Mouse (Mus musculus): Measurements from ENCODE around the gene Sugp1. TPM values are rescaled to one million over a fixed set of nuclear protein-coding genes. Genes with fewer than 3 reads are reported as not detected.
A peak's percentile ranks its signal among the peaks of the same experiment; 100 is the strongest.

Gene Sugp1
- polyA plus RNA-seq, 1 experiment from 2014 or later: 61.9 TPM

DNA sequence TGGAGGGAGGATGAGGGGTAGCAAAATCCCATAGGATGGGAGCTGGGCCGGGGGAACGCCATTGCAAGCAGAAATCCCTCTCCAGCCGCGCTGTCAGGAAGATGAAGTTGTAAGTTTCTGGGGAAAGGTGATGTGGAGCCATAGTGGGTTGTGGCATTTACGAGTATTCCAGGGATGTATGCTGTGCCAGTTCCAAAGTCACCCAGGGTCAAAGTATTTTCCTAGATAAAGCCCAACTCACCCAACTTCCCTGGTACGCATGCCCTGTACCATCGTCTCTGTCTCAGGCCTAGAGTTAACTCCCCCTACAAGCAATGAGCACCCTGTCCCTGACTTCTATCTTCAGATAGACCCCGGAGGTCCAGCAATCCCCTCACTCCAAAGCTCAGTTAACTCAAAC lies 30.5 kb downstream of the Sugp1 start:
- Histone ChIP-seq H3K4me1 (ENCODE audit: control insufficient read depth, insufficient read depth, low read length) (0 out of 2 replicates have a peak, but pooled peaks cover 2% of the 10 kb centered on the region), H3K9me3 (replicated peaks; ENCODE audit: control insufficient read depth, low read length, poor library complexity, severe bottlenecking) (no peaks in the 10 kb centered on the region), H3K9ac (ENCODE audit: low read depth, low read length) (no peak overlapping the region), H3K27me3 (ENCODE audit: control insufficient read depth, insufficient read depth, low read depth, low read length) (no peaks in the 10 kb centered on the region), H3K4me3 (ENCODE audit: low read depth, low read length) (no peak overlapping the region), H3K27ac (ENCODE audit: low read length) (no peak overlapping the region), H3K36me3 (ENCODE audit: control insufficient read depth, insufficient read depth, low read length) (peaks cover 33% of the 10 kb centered on the region), H3K4me2 (ENCODE audit: low read length) (no peak overlapping the region)
- no peak for ATAC-seq
- 62% methylated on average over 8 of the region's 8 CpGs for WGBS

DNA sequence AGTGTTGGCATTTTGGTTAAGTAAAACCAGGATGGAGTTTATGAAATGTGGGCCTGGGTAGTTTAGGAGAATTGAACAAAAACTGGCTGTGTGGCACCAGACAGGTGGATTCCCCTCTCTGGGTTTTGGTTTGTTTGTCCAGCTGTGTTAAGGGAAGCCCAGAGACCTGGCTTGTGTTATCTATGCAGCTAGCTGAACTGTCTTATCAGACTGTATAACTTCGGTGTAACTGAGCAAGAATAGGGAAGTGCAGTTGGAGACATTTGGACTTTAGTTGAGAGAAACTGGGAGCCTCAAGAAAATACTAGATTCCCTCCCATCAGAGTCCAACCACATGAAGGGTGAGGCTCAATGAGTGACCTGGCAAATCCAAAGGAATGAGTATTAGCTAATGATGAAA lies 31.1 kb downstream of the Sugp1 start:
- Histone ChIP-seq H3K9me3 (replicated peaks; ENCODE audit: control insufficient read depth, low read length, poor library complexity, severe bottlenecking) (no peaks in the 10 kb centered on the region), H3K27me3 (ENCODE audit: control insufficient read depth, insufficient read depth, low read depth, low read length) (no peaks in the 10 kb centered on the region), H3K4me2 (ENCODE audit: low read length) (no peak overlapping the region), H3K4me1 (ENCODE audit: control insufficient read depth, insufficient read depth, low read length) (0 out of 2 replicates have a peak, but pooled peaks cover 2% of the 10 kb centered on the region), H3K4me3 (ENCODE audit: low read depth, low read length) (no peak overlapping the region), H3K36me3 (ENCODE audit: control insufficient read depth, insufficient read depth, low read length) (peaks cover 28% of the 10 kb centered on the region), H3K9ac (ENCODE audit: low read depth, low read length) (no peak overlapping the region), H3K27ac (ENCODE audit: low read length) (no peak overlapping the region)
- 88% methylated on average over 1 of the region's 1 CpGs for WGBS
- no peak for ATAC-seq

DNA sequence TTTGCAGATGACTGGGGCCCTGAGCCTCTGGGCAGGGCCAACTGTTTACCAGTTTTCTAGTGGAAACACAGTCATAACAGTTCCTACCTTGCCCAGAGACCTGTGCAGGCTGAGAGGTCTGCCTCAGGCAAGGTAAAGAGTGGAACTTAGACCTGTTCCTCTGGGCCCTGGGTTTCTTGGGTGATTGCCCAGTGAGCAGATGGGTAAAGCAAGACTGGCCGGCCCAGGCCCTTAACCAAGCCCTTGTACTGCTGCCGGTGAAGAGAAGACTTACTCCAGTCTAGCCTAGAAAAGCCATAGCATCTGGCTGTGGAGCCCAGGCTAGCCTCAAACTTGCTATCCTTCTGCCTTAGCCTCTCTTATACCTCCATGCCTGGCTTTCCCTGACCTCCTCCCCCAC lies 39.4 kb downstream of the Sugp1 start:
- Histone ChIP-seq H3K27me3 (ENCODE audit: control insufficient read depth, insufficient read depth, low read depth, low read length) (peaks cover 30% of the 10 kb centered on the region), H3K4me2 (ENCODE audit: low read length) (no peak overlapping the region), H3K9ac (ENCODE audit: low read depth, low read length) (no peak overlapping the region), H3K4me1 (ENCODE audit: control insufficient read depth, insufficient read depth, low read length) (peaks cover 15% of the 10 kb centered on the region), H3K36me3 (ENCODE audit: control insufficient read depth, insufficient read depth, low read length) (no peaks in the 10 kb centered on the region), H3K4me3 (ENCODE audit: low read depth, low read length) (no peak overlapping the region), H3K27ac (ENCODE audit: low read length) (no peak overlapping the region), H3K9me3 (replicated peaks; ENCODE audit: control insufficient read depth, low read length, poor library complexity, severe bottlenecking) (no peaks in the 10 kb centered on the region)
- WGBS: 77% methylated on average over 2 of the region's 2 CpGs
- no peak for ATAC-seq

DNA sequence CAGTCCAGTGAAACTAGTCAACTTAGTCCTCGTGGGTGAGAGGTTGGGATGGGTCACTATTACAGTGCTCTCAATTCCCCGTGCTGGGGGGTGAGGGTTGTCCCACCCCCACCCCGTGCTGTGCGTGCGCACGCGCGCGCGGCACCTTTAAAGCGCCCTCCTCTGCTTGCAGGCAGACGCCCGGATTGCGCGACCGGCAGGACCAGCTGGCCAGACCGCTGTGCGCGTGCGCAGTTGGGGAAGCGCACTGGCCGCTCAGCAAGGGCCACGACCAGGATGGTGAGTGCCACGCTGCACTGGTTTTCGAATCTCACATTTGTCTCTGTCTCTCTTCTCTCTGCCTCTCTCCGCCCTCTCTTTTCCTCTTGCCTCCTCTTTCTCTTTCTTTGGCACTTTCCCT lies 40.7 kb downstream of the Sugp1 start, which contains the start of gene Hapln4:
Gene Hapln4, plus strand, starts transcription at position 173 of the 400 bp plus-strand sequence.
- Histone ChIP-seq H3K4me3 (ENCODE audit: low read depth, low read length) (peak within 1 kb of the TSS; percentile 44), H3K27me3 (ENCODE audit: control insufficient read depth, insufficient read depth, low read depth, low read length) (peaks cover 37% of the 10 kb centered on the region), H3K27ac (ENCODE audit: low read length) (no peak within 1 kb of the TSS), H3K9me3 (replicated peaks; ENCODE audit: control insufficient read depth, low read length, poor library complexity, severe bottlenecking) (no peaks in the 10 kb centered on the region), H3K4me2 (ENCODE audit: low read length) (peak within 1 kb of the TSS; percentile 88), H3K4me1 (ENCODE audit: control insufficient read depth, insufficient read depth, low read length) (peaks cover 25% of the 10 kb centered on the region), H3K9ac (ENCODE audit: low read depth, low read length) (peak within 1 kb of the TSS; percentile 51), H3K36me3 (ENCODE audit: control insufficient read depth, insufficient read depth, low read length) (no peaks in the 10 kb centered on the region)
- WGBS: under 1% methylated on average over 21 of the region's 26 CpGs
- no peak for ATAC-seq

DNA sequence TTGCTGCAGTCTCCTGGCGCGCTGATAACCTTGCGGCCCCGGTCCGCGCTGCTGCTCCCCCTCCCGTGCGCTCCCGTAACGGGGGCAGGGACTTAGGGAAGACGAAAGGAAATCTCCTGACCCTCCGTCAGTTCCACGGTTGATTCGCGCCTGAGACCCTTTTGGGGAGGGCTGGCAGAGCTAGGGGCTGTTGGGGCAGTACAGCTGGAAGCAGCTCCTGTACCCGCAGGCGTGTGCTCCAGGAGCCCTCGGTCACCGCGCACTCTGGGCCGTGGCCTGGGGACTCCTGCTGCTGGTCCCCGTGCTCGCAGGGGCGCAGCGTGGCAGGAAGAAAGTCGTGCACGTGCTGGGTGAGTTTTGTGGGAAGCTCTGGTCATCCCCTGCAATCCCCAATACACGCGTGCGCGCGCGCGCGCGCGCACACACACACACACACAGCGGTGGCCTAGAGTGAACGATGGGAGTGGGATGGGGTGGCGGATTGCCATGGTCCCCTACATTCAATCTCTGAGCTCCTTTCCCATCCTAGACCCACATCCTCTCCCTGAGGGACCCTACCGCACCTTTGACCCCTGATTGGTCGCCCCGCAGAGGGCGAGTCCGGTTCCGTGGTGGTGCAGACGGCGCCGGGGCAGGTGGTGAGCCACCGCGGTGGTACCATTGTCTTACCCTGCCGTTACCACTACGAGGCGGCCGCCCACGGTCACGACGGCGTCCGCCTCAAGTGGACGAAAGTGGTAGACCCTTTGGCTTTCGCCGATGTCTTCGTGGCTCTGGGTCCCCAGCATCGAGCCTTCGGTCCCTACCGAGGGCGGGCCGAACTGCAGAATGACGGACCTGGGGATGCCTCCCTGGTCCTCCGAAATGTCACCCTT lies 41.8 kb downstream of the Sugp1 start:
- Histone ChIP-seq H3K4me2 (ENCODE audit: low read length) (peak overlapping the region; percentile 88), H3K27ac (ENCODE audit: low read length) (no peak overlapping the region), H3K4me3 (ENCODE audit: low read depth, low read length) (peak overlapping the region; percentile 44), H3K36me3 (ENCODE audit: control insufficient read depth, insufficient read depth, low read length) (no peaks in the 10 kb centered on the region), H3K4me1 (ENCODE audit: control insufficient read depth, insufficient read depth, low read length) (peaks cover 35% of the 10 kb centered on the region), H3K27me3 (ENCODE audit: control insufficient read depth, insufficient read depth, low read depth, low read length) (peaks cover 41% of the 10 kb centered on the region), H3K9ac (ENCODE audit: low read depth, low read length) (peak overlapping the region; percentile 51), H3K9me3 (replicated peaks; ENCODE audit: control insufficient read depth, low read length, poor library complexity, severe bottlenecking) (no peaks in the 10 kb centered on the region)
- ATAC-seq: peak; percentile 12; the same call in 1 of the 2 replicates
- WGBS: 1% methylated on average over 70 of the region's 71 CpGs

DNA sequence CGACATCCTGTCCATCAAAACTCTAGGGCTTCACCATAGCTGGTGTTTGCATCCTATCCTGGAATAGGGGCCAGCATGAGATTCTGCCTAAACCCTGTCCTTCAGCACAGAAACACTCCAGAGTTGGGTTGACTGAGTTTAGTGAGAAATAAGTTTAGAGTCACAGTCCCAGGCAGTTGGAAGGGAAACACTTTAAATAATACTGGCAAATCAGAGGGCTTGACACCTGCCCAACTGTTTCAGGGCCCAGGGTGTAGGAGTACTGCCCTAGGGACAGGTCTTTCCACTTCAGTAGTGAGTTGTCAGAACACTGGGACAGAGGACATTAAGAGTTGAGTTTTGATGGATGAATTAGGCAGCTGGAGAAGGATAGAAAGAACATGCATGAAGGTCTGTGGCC lies 43.5 kb downstream of the Sugp1 start:
- WGBS: 54% methylated on average over 1 of the region's 1 CpGs
- Histone ChIP-seq H3K4me3 (ENCODE audit: low read depth, low read length) (no peak overlapping the region), H3K27me3 (ENCODE audit: control insufficient read depth, insufficient read depth, low read depth, low read length) (peaks cover 41% of the 10 kb centered on the region), H3K9me3 (replicated peaks; ENCODE audit: control insufficient read depth, low read length, poor library complexity, severe bottlenecking) (no peaks in the 10 kb centered on the region), H3K36me3 (ENCODE audit: control insufficient read depth, insufficient read depth, low read length) (no peaks in the 10 kb centered on the region), H3K27ac (ENCODE audit: low read length) (no peak overlapping the region), H3K4me1 (ENCODE audit: control insufficient read depth, insufficient read depth, low read length) (peaks cover 43% of the 10 kb centered on the region), H3K4me2 (ENCODE audit: low read length) (no peak overlapping the region), H3K9ac (ENCODE audit: low read depth, low read length) (no peak overlapping the region)
- ATAC-seq: no peak

DNA sequence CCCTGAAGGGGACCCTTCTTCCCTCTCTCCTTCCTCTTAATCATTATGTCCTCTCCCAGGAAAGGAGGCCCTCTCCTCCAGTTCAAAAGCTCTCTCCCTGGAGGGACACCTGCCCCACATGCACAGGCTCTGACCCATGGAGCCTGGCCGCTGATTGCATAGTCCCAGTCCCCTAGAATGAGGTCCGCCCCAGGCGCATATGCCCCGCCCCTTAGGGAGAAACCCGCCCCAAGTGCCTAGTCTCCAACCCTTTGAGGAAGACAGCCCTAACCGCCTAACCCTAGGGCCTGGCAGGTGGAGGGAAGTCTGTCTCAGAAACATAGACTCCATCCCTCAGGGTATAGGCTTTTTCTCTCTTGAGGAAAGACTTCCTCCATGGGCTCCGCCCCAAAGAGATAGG lies 44.6 kb downstream of the Sugp1 start:
- H3K9me3 ChIP-seq (replicated peaks; ENCODE audit: control insufficient read depth, low read length, poor library complexity, severe bottlenecking): no peaks in the 10 kb centered on the region
- no peak overlapping the region for H3K4me2 ChIP-seq (ENCODE audit: low read length)
- no peak for ATAC-seq
- H3K36me3 ChIP-seq (ENCODE audit: control insufficient read depth, insufficient read depth, low read length): no peaks in the 10 kb centered on the region
- H3K4me3 ChIP-seq (ENCODE audit: low read depth, low read length): no peak overlapping the region
- peaks cover 41% of the 10 kb centered on the region for H3K27me3 ChIP-seq (ENCODE audit: control insufficient read depth, insufficient read depth, low read depth, low read length)
- H3K27ac ChIP-seq (ENCODE audit: low read length): no peak overlapping the region
- peaks cover 43% of the 10 kb centered on the region for H3K4me1 ChIP-seq (ENCODE audit: control insufficient read depth, insufficient read depth, low read length)
- no peak overlapping the region for H3K9ac ChIP-seq (ENCODE audit: low read depth, low read length)
- 3% methylated on average over 7 of the region's 7 CpGs for WGBS

DNA sequence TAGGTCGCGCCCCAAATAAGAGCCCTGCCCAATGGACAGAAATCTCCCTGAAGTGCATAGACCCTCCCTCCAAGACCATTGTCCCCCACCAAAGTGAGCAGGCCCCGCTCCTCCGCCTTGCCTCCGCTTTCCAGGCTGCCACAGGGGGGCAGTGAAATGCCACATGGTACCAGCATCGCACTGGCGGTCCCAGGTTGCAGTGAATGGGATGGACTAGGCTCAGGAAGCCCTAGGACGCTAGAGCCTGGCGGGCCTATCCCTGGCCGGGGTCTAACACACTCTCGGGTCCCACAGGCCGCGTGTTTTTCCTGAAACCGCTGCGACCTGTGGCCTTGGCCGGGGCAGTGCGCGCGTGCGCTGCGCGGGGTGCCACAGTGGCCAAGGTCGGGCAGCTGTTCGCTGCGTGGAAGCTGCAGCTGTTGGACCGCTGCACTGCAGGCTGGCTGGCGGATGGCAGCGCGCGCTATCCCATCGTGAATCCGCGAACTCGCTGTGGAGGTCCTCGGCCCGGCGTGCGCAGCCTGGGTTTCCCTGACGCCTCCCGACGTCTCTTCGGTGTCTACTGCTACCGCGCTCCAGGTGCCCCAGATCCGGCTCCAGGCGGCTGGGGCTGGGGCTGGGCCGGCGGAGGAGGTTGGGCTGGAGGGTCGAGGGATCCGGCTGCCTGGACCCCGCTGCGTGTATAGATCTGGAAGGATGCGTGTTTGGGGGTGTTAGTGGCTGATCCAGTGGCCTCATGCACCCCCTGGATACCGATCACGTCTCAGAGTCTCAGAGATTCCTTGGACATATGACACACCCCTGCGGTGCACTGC lies 45.4 kb downstream of the Sugp1 start:
- 3% methylated on average over 56 of the region's 56 CpGs for WGBS
- H3K9me3 ChIP-seq (replicated peaks; ENCODE audit: control insufficient read depth, low read length, poor library complexity, severe bottlenecking): no peaks in the 10 kb centered on the region
- H3K9ac ChIP-seq (ENCODE audit: low read depth, low read length): peak overlapping the region; percentile 42
- no peak overlapping the region for H3K27ac ChIP-seq (ENCODE audit: low read length)
- peaks cover 36% of the 10 kb centered on the region for H3K27me3 ChIP-seq (ENCODE audit: control insufficient read depth, insufficient read depth, low read depth, low read length)
- H3K4me1 ChIP-seq (ENCODE audit: control insufficient read depth, insufficient read depth, low read length): peaks cover 43% of the 10 kb centered on the region
- H3K36me3 ChIP-seq (ENCODE audit: control insufficient read depth, insufficient read depth, low read length): no peaks in the 10 kb centered on the region
- peak overlapping the region; percentile 69 for H3K4me2 ChIP-seq (ENCODE audit: low read length)
- peak; percentile 69 for ATAC-seq
- peak overlapping the region; percentile 38 for H3K4me3 ChIP-seq (ENCODE audit: low read depth, low read length)

All from midbrain, embryonic 16.5 days (tissue).